Mouse (Mus musculus) spleen, adult 2 months (tissue): ENCODE measurements around the gene Tmem33.

Experiments
- CTCF ChIP-seq: fragments of 200-500 bp; IDR thresholded peaks from 2 replicates; pipeline ENCODE4 v1.5.1; 2011; ENCODE audit warnings: mild to moderate bottlenecking, inconsistent platforms; ENCODE audit not compliant: insufficient read depth, insufficient read length, insufficient replicate concordance; ENCODE audit errors: extremely low read depth
- POLR2A ChIP-seq: fragments of 200-500 bp; IDR thresholded peaks from 2 replicates; pipeline ENCODE4 v1.6.1; 2011; ENCODE audit warnings: low read depth, low read length, inconsistent platforms

DNA sequence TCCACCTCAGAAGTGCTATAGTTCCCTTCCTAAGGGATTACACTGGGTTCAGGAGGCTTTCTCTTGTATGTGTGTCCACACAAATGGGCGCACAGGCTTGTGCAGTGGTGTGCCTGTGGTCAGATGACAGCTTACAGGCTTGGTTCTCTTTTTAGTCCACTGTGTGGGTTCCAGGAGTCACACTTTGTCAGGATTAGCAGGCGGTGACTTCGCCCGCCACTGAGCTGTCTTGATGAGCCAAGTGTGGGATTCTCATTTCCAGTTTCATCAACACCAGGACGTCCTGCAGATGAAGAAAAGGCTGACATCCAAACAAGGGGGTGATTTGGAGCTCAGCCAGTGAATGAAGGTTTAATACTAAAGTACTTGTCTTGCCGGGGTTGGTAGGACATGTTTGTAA, 35.3 kb downstream of the Tmem33 start:
- TF ChIP-seq POLR2A (no peak), CTCF (no peak)
